Comparison of ENCODE assay signal across 8 mouse cellular contexts in the genomic region with DNA sequence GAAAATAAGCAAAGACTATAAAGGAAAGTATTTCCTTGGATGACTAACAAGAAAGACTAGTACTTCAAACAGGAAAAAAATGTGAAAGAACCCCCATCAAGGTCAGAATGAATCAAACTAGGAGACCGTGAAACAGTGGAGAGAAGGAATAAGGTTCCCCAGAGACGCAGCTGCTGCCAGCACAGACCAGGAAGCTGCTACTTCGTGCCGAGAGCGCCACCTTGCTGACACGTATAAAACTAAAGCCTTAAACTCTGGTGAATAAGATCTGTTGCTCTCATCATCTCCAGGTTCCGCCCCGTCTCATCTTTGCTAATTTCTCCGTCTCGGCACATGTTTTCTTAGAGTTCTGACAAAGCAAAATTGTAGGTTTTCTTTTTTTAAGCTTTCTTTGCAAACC.
A peak's percentile ranks its signal among the peaks of the same experiment; 100 is the strongest.
DNase-seq lines count a peak whose midpoint lies in the region; ATAC-seq lines count a peak whose summit lies in the region.

No protein-coding gene starts in this region.

- 24% methylated on average over 10 of the region's 10 CpGs for WGBS in midbrain, embryonic 11.5 days

- no peak overlapping the region for H3K4me3 ChIP-seq in midbrain, embryonic 11.5 days (ENCODE audit: low read depth, low read length)

- no peaks in the 10 kb centered on the region for H3K27me3 ChIP-seq in midbrain, embryonic 11.5 days (ENCODE audit: control insufficient read depth, insufficient read depth, low read length)

- no peak overlapping the region for H3K27ac ChIP-seq in midbrain, embryonic 11.5 days (ENCODE audit: low read depth, low read length)

- no peaks in the 10 kb centered on the region for H3K9me3 ChIP-seq in midbrain, embryonic 11.5 days (ENCODE audit: control insufficient read depth, low read length)

- no peaks in the 10 kb centered on the region for H3K4me1 ChIP-seq in midbrain, embryonic 11.5 days (ENCODE audit: control insufficient read depth, insufficient read depth, low read length)

- peak; percentile 86 for DNase-seq in R1 (ENCODE audit: low read depth, low spot score)
- DNase-seq in cerebellum, adult 9-10 months = peak; percentile 59
- peak; percentile 34 to 68 for DNase-seq in frontal cortex, postnatal 14 days (ENCODE audit: low spot score in 2 of 2)
- DNase-seq in left cerebral cortex, adult 8-10 months (ENCODE audit: low spot score in 2 of 2) = peak; percentile 32
- peak; percentile 95 for DNase-seq in midbrain, embryonic 11.5 days (ENCODE audit: low spot score, missing footprints)
- peak; percentile 89 for DNase-seq in right cerebral cortex, postnatal 4 days

- peak; percentile 87 for ATAC-seq in inflammation-experienced regulatory T-cells, adult 6 months
- ATAC-seq in midbrain, embryonic 11.5 days (ENCODE audit: low FRiP score) = peak; percentile 86
- ATAC-seq in erythroblast, adult 5-6 weeks (replicated peaks; ENCODE audit: low FRiP score, poor library complexity, severe bottlenecking) = no peak

- no peaks in the 10 kb centered on the region for H3K36me3 ChIP-seq in midbrain, embryonic 11.5 days (ENCODE audit: control insufficient read depth, insufficient read depth, low read length)

- no peak overlapping the region for H3K4me2 ChIP-seq in midbrain, embryonic 11.5 days

- no peak overlapping the region for H3K9ac ChIP-seq in midbrain, embryonic 11.5 days (ENCODE audit: low read length)

Comparison
In these comparisons a context has a peak if more than half of its experiments do, and no peak if none do; other contexts are left out.
1. DNase-seq: peak in every context shown above with its lines; median percentile 95 in midbrain, embryonic 11.5 days; 89 in right cerebral cortex, postnatal 4 days; 86 in R1; 59 in cerebellum, adult 9-10 months; 51 in frontal cortex, postnatal 14 days; 32 in left cerebral cortex, adult 8-10 months.